Mouse (Mus musculus): ENCODE data around the gene Iqgap1. TPM values are rescaled to one million over a fixed set of nuclear protein-coding genes. Genes with fewer than 3 reads are reported as not detected.

The Iqgap1 gene
- polyA plus RNA-seq, 1 experiment from 2014 or later, result 476 TPM

DNA sequence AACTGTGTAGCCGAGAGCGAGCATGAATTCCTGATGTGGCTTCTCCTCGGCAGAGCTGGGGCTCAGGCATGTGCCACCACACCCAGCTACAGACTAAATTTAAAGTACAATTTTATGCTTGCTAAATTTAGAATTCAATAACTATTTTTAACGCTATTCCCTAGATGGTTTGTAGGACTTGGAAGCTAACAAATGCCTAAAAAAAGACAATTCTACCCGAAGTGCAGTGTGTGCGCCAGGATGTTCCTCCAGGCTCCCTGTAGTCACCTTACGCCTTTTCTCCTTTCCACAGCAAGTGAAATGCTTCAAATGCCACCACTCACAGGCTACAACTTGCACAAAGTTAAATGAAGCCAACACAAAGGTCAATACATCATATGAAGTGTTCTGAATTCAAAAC is 78.4 kb downstream of the Iqgap1 start:
- no peak overlapping the region for H3K27ac ChIP-seq
- no peak overlapping the region for H3K4me3 ChIP-seq (ENCODE audit: inconsistent target)
- peaks cover 100% of the 10 kb centered on the region for H3K36me3 ChIP-seq (ENCODE audit: inconsistent target)
- WGBS (ENCODE audit: missing documents), result 99% methylated on average over 7 of the region's 7 CpGs
- H3K79me2 ChIP-seq (ENCODE audit: inconsistent target), result peaks cover 100% of the 10 kb centered on the region

- H3K79me2 ChIP-seq (ENCODE audit: inconsistent target), result peaks cover 100% of the 10 kb centered on the region
- 85% methylated on average over 4 of the region's 5 CpGs for WGBS (ENCODE audit: missing documents)
- H3K36me3 ChIP-seq (ENCODE audit: inconsistent target), result peaks cover 100% of the 10 kb centered on the region
- H3K27ac ChIP-seq, result no peak overlapping the region
- H3K4me3 ChIP-seq (ENCODE audit: inconsistent target), result no peak overlapping the region
These were observed 79.5 kb downstream of the Iqgap1 start for GRCm38 (mm10) chr7:80746166-80746761.

- no peak overlapping the region for H3K27ac ChIP-seq
- peaks cover 100% of the 10 kb centered on the region for H3K36me3 ChIP-seq (ENCODE audit: inconsistent target)
- WGBS (ENCODE audit: missing documents), result 87% methylated on average over 3 of the region's 3 CpGs
- H3K79me2 ChIP-seq (ENCODE audit: inconsistent target), result peaks cover 99% of the 10 kb centered on the region
- no peak overlapping the region for H3K4me3 ChIP-seq (ENCODE audit: inconsistent target)
These were observed 80.0 kb downstream of the Iqgap1 start for GRCm38 (mm10) chr7:80745746-80746145.

DNA sequence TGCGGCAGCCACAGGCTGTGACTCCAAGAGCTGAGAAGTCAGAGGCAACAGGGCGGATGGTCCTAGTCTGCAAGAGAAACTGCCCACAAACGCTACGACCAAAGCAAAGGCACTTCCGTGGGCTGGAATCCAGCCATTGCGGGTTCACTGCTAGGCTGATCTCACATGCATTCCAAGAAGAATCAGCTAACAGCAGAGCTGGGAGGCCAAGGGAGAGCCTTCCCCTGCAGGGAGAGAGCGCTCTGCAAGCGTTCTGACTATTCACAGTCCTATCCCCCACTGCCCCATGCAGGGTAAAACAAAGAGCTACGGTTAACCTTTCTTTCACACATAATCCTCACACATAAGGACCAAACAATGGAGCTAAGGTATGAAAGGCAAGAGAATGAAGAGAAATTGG is 80.5 kb downstream of the Iqgap1 start:
- Histone ChIP-seq H3K36me3 (ENCODE audit: inconsistent target) (peaks cover 100% of the 10 kb centered on the region), H3K4me3 (ENCODE audit: inconsistent target) (no peak overlapping the region), H3K79me2 (ENCODE audit: inconsistent target) (peaks cover 99% of the 10 kb centered on the region), H3K27ac (no peak overlapping the region)
- 92% methylated on average over 8 of the region's 9 CpGs for WGBS (ENCODE audit: missing documents)

DNA sequence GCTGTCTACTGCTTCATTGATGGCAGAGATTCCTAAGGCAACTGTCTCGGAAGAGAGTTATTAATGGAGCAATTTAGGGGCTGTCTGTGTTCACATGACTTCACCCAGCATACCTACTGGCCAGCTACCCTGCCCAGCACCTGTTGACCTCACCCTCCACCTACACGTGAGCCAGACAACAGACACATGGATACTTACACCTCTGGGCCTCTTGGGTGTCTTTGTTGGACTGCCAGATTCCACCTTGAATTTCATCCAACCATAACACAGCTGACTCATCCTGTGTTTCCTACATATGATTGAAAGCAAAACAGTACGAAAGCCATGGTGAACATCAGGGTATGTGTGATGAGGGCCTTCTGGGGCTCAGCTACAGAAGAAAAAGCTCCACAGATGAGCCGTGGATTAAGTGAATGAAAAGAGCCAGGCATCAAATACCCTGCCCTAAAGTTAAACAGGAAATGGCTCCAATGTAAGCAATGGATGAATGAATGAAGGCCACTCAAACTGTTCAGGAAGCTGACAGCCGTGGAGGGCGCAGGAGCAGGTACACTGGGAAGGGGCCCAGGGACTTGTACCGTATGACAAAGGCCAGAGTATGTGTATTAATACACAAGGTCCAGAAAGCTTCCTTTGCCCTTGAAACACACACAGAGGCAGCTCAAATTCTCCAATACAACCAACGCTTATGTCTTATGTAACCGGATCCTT is 81.7 kb downstream of the Iqgap1 start:
- Histone ChIP-seq H3K27ac (no peak overlapping the region), H3K79me2 (ENCODE audit: inconsistent target) (peaks cover 99% of the 10 kb centered on the region), H3K4me3 (ENCODE audit: inconsistent target) (no peak overlapping the region), H3K36me3 (ENCODE audit: inconsistent target) (peaks cover 100% of the 10 kb centered on the region)
- 91% methylated on average over 9 of the region's 9 CpGs for WGBS (ENCODE audit: missing documents)

DNA sequence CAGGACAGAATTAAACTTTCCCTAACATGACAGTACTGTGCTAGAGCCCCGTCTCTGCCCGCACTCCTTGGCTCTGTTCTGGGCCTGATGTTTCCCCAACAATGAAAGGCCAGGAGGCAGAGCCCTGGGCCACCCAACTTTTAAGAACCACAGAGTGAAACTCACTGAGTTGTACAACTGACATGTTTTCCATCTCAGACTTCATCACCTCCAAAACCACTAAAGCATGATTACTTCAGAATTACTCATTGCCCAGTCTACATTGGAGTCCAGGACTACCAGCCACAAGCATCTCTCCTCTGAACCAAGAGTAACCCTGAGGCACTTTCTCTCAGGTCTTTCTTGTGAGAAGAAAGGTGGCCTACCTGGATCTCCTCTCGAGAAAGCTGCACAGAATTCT is 83.1 kb downstream of the Iqgap1 start:
- peaks cover 97% of the 10 kb centered on the region for H3K79me2 ChIP-seq (ENCODE audit: inconsistent target)
- peaks cover 100% of the 10 kb centered on the region for H3K36me3 ChIP-seq (ENCODE audit: inconsistent target)
- no peak overlapping the region for H3K4me3 ChIP-seq (ENCODE audit: inconsistent target)
- no peak overlapping the region for H3K27ac ChIP-seq
- 97% methylated on average over 3 of the region's 3 CpGs for WGBS (ENCODE audit: missing documents)

DNA sequence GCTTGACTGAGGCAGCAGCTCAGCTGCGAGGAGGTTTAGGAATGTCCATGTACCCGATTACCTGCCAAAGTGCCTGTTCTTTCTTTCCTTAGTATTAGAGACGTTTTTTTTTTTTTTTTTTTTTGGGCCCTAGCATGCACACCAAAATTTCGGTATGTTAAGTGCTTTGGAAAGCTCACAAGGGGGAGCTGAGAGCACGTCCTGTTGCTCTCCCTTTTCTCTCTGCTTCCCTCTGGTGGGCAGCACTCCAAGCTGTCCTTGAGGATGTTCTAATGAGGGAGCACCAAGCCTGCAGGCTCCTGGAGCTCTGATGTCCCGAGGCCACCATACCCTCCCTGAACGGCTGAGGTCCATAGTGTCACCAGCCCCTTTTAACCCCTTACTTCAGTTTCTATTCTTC is 84.8 kb downstream of the Iqgap1 start:
- WGBS (ENCODE audit: missing documents), result 46% methylated on average over 7 of the region's 7 CpGs
- Histone ChIP-seq H3K36me3 (ENCODE audit: inconsistent target) (peaks cover 100% of the 10 kb centered on the region), H3K79me2 (ENCODE audit: inconsistent target) (peaks cover 94% of the 10 kb centered on the region), H3K27ac (no peak overlapping the region), H3K4me3 (ENCODE audit: inconsistent target) (no peak overlapping the region)

- 76% methylated on average over 4 of the region's 10 CpGs for WGBS (ENCODE audit: missing documents)
These were observed 89.6 kb downstream of the Iqgap1 start for GRCm38 (mm10) chr7:80736199-80736598.

GRCm38 (mm10) chr7:80732986-80733385 is 92.8 kb downstream of the Iqgap1 start:
- Histone ChIP-seq H3K27ac (no peak overlapping the region), H3K79me2 (ENCODE audit: inconsistent target) (peaks cover 68% of the 10 kb centered on the region; the same call in 1 of the 2 replicates), H3K4me3 (ENCODE audit: inconsistent target) (no peak overlapping the region), H3K36me3 (ENCODE audit: inconsistent target) (peaks cover 97% of the 10 kb centered on the region)
- WGBS (ENCODE audit: missing documents), result 94% methylated on average over 11 of the region's 11 CpGs

More at GRCm38 (mm10) chr7:80736199-80736598, 89.6 kb downstream of the Iqgap1 start:
- Histone ChIP-seq H3K36me3 (ENCODE audit: inconsistent target) (peaks cover 100% of the 10 kb centered on the region), H3K79me2 (ENCODE audit: inconsistent target) (peaks cover 81% of the 10 kb centered on the region; the same call in 1 of the 2 replicates), H3K4me3 (ENCODE audit: inconsistent target) (no peak overlapping the region), H3K27ac (no peak overlapping the region)

DNA sequence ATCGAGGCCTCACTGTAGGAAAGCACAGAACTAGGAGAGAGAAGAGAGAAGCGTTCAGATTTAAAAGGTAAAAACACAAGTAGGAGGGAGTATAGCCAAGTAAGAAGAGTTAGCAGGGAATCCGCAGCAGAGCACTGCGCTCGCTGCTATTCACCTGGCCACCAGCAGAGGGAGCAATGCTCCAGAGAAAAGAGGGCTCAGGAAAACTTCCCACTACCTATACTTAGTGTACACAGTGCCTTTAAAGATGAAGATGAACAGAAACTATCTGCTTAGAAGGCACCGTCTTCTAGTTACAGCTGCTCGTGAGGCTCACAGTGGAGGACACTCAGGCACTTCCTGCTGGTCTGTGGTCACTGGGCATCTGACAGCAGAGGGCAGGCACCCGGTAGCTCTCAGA is 96.1 kb downstream of the Iqgap1 start:
- peaks cover 80% of the 10 kb centered on the region for H3K79me2 ChIP-seq (ENCODE audit: inconsistent target)
- peaks cover 97% of the 10 kb centered on the region for H3K36me3 ChIP-seq (ENCODE audit: inconsistent target)
- WGBS (ENCODE audit: missing documents), result 40% methylated on average over 8 of the region's 8 CpGs
- no peak overlapping the region for H3K27ac ChIP-seq
- no peak overlapping the region for H3K4me3 ChIP-seq (ENCODE audit: inconsistent target)

GRCm38 (mm10) chr7:80721041-80721440 is 104.7 kb downstream of the Iqgap1 start:
- no peak overlapping the region for H3K27ac ChIP-seq
- H3K36me3 ChIP-seq (ENCODE audit: inconsistent target), result peaks cover 93% of the 10 kb centered on the region
- WGBS (ENCODE audit: missing documents), result 89% methylated on average over 9 of the region's 9 CpGs
- no peak overlapping the region for H3K4me3 ChIP-seq (ENCODE audit: inconsistent target)
- peaks cover 50% of the 10 kb centered on the region for H3K79me2 ChIP-seq (ENCODE audit: inconsistent target)

GRCm38 (mm10) chr7:80719582-80719981 is 106.2 kb downstream of the Iqgap1 start:
- H3K4me3 ChIP-seq (ENCODE audit: inconsistent target), result no peak overlapping the region
- 95% methylated on average over 6 of the region's 7 CpGs for WGBS (ENCODE audit: missing documents)
- H3K79me2 ChIP-seq (ENCODE audit: inconsistent target), result peaks cover 40% of the 10 kb centered on the region; the same call in 1 of the 2 replicates
- H3K27ac ChIP-seq, result no peak overlapping the region
- peaks cover 87% of the 10 kb centered on the region for H3K36me3 ChIP-seq (ENCODE audit: inconsistent target)

GRCm38 (mm10) chr7:80719038-80719437 is 106.7 kb downstream of the Iqgap1 start:
- no peak overlapping the region for H3K4me3 ChIP-seq (ENCODE audit: inconsistent target)
- H3K36me3 ChIP-seq (ENCODE audit: inconsistent target), result peaks cover 87% of the 10 kb centered on the region
- WGBS (ENCODE audit: missing documents), result 100% methylated on average over 1 of the region's 2 CpGs
- peaks cover 37% of the 10 kb centered on the region; the same call in 1 of the 2 replicates for H3K79me2 ChIP-seq (ENCODE audit: inconsistent target)
- H3K27ac ChIP-seq, result no peak overlapping the region

GRCm38 (mm10) chr7:80718471-80718870 is 107.3 kb downstream of the Iqgap1 start:
- H3K36me3 ChIP-seq (ENCODE audit: inconsistent target), result peaks cover 87% of the 10 kb centered on the region
- 84% methylated on average over 7 of the region's 8 CpGs for WGBS (ENCODE audit: missing documents)

GRCm38 (mm10) chr7:80716758-80717157 is 109.0 kb downstream of the Iqgap1 start:
- WGBS (ENCODE audit: missing documents), result 91% methylated on average over 9 of the region's 9 CpGs
- H3K27ac ChIP-seq, result no peak overlapping the region
- no peak overlapping the region for H3K4me3 ChIP-seq (ENCODE audit: inconsistent target)
- H3K36me3 ChIP-seq (ENCODE audit: inconsistent target), result peaks cover 87% of the 10 kb centered on the region
- peaks cover 16% of the 10 kb centered on the region; the same call in 1 of the 2 replicates for H3K79me2 ChIP-seq (ENCODE audit: inconsistent target)

More at GRCm38 (mm10) chr7:80718471-80718870, 107.3 kb downstream of the Iqgap1 start:
- no peak overlapping the region for H3K4me3 ChIP-seq (ENCODE audit: inconsistent target)
- no peak overlapping the region for H3K27ac ChIP-seq
- H3K79me2 ChIP-seq (ENCODE audit: inconsistent target), result peaks cover 31% of the 10 kb centered on the region; the same call in 1 of the 2 replicates

Data from macrophage (primary cell).